Mouse (Mus musculus) stomach, embryonic 16.5 days (tissue): ENCODE measurements at regions not wholly inside any gene's neighbourhood (a gene's known extent, or its start where the extent isn't known, plus 50 kb on each side); places are given as distances from the start of the nearest gene placed in this dataset.

Experiments used
- ATAC-seq: fragments of 200-750 bp; cut with Nextera tagmentation; 2 replicates; pipeline ENCODE4 v1.8.0; 2017; ENCODE audit warnings: moderate number of reproducible peaks, moderate TSS enrichment; ENCODE audit not compliant: insufficient read depth, low FRiP score
- H3K27ac ChIP-seq: fragments of 300-500 bp; sonication (generic); 2 replicates; pipeline ENCODE4 v1.5.1; 2014; ENCODE audit warnings: low read length
- H3K27me3 ChIP-seq: fragments of 300-500 bp; sonication (generic); 2 replicates; pipeline ENCODE4 v1.6.1; 2014; ENCODE audit warnings: low read length, control low read depth, mixed read lengths; ENCODE audit not compliant: control insufficient read depth, insufficient read depth
- H3K36me3 ChIP-seq: fragments of 300-500 bp; sonication (generic); 2 replicates; pipeline ENCODE4 v1.6.1; 2014; ENCODE audit warnings: low read length; ENCODE audit not compliant: control insufficient read depth, insufficient read depth
- H3K4me1 ChIP-seq: fragments of 300-500 bp; sonication (generic); 2 replicates; pipeline ENCODE4 v1.6.1; 2014; ENCODE audit warnings: low read length, control low read depth, mixed read lengths; ENCODE audit not compliant: control insufficient read depth, insufficient read depth
- H3K4me2 ChIP-seq: fragments of 300-500 bp; sonication (generic); 2 replicates; pipeline ENCODE4 v1.6.1; 2014; ENCODE audit warnings: low read depth, low read length, mixed read lengths
- H3K4me3 ChIP-seq: fragments of 300-500 bp; sonication (generic); replicated peaks from 2 replicates; pipeline ENCODE4 v1.5.1; 2014; ENCODE audit warnings: mild to moderate bottlenecking, low read length
- H3K9ac ChIP-seq: fragments of 300-500 bp; sonication (generic); 2 replicates; pipeline ENCODE4 v1.6.1; 2014; ENCODE audit warnings: low read length
- H3K9me3 ChIP-seq: fragments of 300-500 bp; sonication (generic); replicated peaks from 2 replicates; pipeline ENCODE4 v1.6.1; 2016; ENCODE audit warnings: low read length, control low read depth; ENCODE audit not compliant: control insufficient read depth
- WGBS: fragments of 180-500 bp; shearing (Covaris S2); extraction: QIAGEN DNeasy Blood & Tissue Kit; methylation state at CpG from one replicate; pipeline ENCODE4 v1.1.7; 2014; 5-methylcytosine and 5-hydroxymethylcytosine counted together

DNA sequence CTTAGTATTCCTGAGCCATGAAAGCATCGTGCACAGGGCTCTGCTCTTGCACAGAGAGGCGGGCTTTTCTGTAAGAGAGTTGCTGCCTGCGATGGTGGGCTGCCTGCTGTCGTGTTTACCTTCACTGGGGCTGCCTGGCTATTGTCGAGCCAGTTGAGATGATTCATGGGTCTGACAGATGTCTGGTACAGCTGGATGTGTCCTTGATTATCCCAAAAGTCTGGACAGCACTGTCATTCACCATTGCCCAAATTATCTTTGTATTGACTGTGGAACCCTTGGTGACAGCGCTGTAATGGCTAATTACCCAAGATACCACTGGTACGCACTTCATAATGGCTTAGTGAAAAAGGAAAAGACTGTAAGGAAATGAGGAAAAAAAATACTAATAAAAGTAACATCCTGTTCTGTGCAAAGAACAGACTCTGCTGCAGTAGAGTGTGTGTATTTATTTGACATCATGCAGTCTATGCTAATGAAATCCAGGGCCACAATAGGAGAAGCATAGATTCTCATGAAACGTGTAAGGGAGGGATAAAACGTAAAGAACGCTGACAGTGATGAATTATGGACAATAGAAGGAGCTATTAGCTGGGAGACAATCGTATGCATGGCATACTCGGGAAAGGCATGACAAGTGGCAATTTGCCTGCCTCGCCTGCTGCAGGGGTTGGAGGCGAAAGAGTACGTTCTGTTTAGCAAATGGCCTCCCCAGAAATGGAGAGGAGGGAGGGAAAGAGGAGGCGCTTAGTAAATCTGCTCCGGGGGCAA lies 208.2 kb upstream of the Atp5g3 start:
- Histone ChIP-seq H3K9ac (no peak overlapping the region), H3K36me3 (no peaks in the 10 kb centered on the region), H3K4me3 (no peak overlapping the region), H3K27me3 (no peaks in the 10 kb centered on the region), H3K4me1 (no peaks in the 10 kb centered on the region), H3K9me3 (no peaks in the 10 kb centered on the region), H3K27ac (no peak overlapping the region), H3K4me2 (no peak overlapping the region)
- 36% methylated on average over 17 of the region's 17 CpGs for WGBS
- no peak for ATAC-seq

DNA sequence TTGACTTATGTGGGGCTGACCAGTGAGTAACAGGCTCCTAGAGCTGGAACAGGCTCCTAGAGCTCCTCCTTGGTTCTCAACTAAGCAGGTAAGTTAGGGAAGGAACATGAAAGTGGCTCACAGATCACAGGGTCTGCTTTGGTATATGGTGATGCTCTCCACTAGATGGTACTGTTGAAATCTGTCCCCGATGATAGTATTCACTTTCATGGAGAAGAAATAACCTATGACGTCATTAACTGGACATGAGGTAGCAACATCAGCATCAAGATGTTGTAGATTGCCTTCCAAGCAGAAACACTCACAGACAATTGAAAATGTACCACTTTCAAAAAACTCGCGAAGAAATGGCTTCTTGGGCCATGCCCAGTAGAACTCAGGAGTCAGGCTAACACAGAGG lies 195.3 kb upstream of the Atp5g3 start:
- Histone ChIP-seq H3K4me1 (no peaks in the 10 kb centered on the region), H3K27ac (no peak overlapping the region), H3K27me3 (no peaks in the 10 kb centered on the region), H3K9me3 (no peaks in the 10 kb centered on the region), H3K4me3 (no peak overlapping the region), H3K4me2 (no peak overlapping the region), H3K9ac (no peak overlapping the region), H3K36me3 (no peaks in the 10 kb centered on the region)
- WGBS: 81% methylated on average over 4 of the region's 4 CpGs
- no peak for ATAC-seq

DNA sequence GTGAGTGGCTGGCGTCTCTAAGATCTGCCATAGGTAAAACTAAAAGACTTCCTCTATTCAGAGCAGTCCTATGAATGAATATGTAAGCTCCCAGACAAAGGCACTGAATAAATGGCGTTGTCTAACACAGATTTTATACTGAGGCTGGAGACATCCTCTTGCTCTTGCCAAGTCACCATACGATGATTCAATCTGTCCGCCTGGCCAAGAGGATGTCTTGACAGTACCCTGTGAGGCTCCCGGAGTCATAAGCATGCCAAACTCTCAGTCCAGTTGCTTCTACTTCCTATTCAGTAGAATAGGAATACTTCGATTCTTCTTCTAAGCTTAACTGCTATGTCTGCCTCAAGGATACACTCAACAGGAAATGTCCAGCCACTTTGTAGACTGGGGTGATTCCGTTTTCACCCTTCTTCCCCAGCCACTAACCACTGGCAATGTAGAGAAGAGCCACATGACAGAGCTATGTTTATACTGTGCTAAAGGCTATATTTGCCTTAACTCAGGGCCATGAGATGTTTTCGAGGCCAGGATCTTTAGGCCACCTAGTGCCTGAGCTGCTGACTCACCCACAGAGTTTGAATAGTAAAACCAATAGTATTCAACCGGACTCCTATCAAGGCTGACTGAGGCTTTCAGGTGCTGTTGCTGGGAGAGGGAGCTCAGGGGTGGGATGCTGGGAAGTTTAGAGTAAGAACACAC lies 188.7 kb upstream of the Atp5g3 start:
- Histone ChIP-seq H3K4me1 (peaks cover 9% of the 10 kb centered on the region; the same call in 1 of the 2 replicates), H3K9ac (no peak overlapping the region), H3K27ac (no peak overlapping the region), H3K4me2 (no peak overlapping the region), H3K27me3 (no peaks in the 10 kb centered on the region), H3K36me3 (no peaks in the 10 kb centered on the region), H3K4me3 (no peak overlapping the region), H3K9me3 (no peaks in the 10 kb centered on the region)
- ATAC-seq: no peak
- 72% methylated on average over 9 of the region's 9 CpGs for WGBS

DNA sequence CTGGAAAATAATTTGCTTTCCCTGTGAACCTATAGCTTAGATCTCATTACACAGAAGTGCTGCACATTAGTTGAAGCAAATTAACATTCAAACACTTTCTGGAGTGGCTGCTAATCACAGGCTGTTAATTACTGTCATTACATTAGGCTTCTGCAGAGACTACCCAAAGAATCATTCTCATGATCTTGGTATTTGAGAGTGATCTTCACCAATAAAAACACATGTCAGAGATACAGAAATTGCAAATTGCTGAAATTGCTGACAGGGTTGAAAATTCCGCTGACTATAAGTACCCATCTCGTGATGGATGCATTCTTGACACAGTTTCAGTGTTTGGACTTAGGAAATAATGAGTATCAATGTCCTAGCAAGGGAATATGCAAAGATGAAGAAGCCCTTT lies 185.7 kb upstream of the Atp5g3 start:
- Histone ChIP-seq H3K4me3 (no peak overlapping the region), H3K9me3 (no peaks in the 10 kb centered on the region; the same call in 1 of the 2 replicates), H3K4me2 (no peak overlapping the region), H3K4me1 (peaks cover 9% of the 10 kb centered on the region; the same call in 1 of the 2 replicates), H3K9ac (no peak overlapping the region), H3K27ac (no peak overlapping the region), H3K27me3 (no peaks in the 10 kb centered on the region), H3K36me3 (no peaks in the 10 kb centered on the region)
- ATAC-seq: no peak
- 79% methylated on average over 2 of the region's 2 CpGs for WGBS

DNA sequence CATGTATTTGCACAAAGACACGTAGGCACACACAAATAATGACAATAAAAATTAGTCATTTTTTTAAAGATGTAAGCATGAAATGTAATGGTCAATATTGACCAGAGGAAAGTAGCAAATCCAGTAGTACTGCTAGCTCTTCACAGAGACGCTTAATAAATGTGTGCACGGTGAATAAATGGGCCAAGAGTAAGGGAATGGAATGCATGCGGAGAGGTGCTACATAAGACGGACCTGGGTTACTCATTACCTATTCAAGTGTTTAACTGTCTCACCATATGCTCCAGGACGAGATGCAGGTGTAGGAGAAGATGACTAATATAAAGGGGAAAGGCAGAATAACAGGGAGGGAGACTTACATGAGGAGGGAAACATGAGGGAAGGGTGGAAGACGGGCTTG lies 182.4 kb upstream of the Atp5g3 start:
- WGBS: 73% methylated on average over 7 of the region's 7 CpGs
- no peaks in the 10 kb centered on the region for H3K4me1 ChIP-seq

DNA sequence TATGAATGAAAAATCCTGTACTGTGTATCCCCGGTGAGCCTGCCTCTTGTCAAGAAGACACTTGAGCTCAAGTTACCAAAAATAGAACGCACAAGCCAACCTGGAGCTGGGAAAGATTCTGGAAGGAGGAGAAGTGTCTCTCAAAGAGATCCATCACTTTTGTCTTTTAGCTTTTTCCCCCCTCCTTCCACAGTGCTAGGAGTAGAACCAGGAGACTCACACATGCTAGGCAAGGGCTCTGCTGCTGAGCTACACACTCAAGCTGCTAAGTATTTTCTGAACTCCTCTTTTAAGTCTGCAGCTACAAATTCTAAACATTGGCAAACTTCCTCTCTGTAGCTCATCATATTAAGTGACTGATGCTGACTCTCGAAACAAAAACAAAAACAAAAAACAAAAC lies 176.2 kb upstream of the Atp5g3 start:
- ATAC-seq: no peak; the same call in 1 of the 2 replicates
- Histone ChIP-seq H3K4me2 (no peak overlapping the region), H3K36me3 (no peaks in the 10 kb centered on the region), H3K27me3 (no peaks in the 10 kb centered on the region), H3K4me1 (no peaks in the 10 kb centered on the region), H3K9me3 (no peaks in the 10 kb centered on the region), H3K9ac (no peak overlapping the region), H3K27ac (no peak overlapping the region), H3K4me3 (no peak overlapping the region)
- 44% methylated on average over 3 of the region's 3 CpGs for WGBS

More for the DNA sequence above, 182.4 kb upstream of the Atp5g3 start:
- H3K36me3 ChIP-seq: no peaks in the 10 kb centered on the region
- no peaks in the 10 kb centered on the region for H3K27me3 ChIP-seq
- no peak overlapping the region for H3K4me3 ChIP-seq
- H3K4me2 ChIP-seq: no peak overlapping the region
- H3K27ac ChIP-seq: no peak overlapping the region
- no peak overlapping the region for H3K9ac ChIP-seq
- no peak for ATAC-seq
- no peaks in the 10 kb centered on the region; the same call in 1 of the 2 replicates for H3K9me3 ChIP-seq

DNA sequence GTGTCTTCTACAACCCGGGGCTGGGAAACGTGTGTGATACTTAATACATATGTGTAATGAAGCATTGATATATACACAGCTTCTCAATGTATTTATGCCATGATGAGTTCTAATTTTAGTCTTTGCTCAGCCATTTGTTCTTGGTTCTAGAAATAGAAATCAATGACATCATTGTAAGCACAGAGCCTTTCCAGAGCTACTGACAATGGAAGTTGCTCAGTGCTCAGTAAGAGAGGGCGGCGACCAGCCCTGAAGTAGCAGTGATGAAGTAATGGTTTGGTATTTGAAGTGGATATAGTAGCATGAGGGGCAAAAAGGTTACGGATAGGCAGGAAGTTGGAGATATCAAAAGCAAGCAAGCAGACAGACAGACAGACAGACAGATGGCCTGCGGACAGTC lies 173.8 kb upstream of the Atp5g3 start:
- Histone ChIP-seq H3K4me2 (no peak overlapping the region), H3K36me3 (no peaks in the 10 kb centered on the region), H3K9ac (no peak overlapping the region), H3K9me3 (no peaks in the 10 kb centered on the region), H3K4me3 (no peak overlapping the region), H3K27me3 (no peaks in the 10 kb centered on the region), H3K4me1 (no peaks in the 10 kb centered on the region), H3K27ac (no peak overlapping the region)
- WGBS: 75% methylated on average over 6 of the region's 6 CpGs
- no peak; the same call in 1 of the 2 replicates for ATAC-seq

DNA sequence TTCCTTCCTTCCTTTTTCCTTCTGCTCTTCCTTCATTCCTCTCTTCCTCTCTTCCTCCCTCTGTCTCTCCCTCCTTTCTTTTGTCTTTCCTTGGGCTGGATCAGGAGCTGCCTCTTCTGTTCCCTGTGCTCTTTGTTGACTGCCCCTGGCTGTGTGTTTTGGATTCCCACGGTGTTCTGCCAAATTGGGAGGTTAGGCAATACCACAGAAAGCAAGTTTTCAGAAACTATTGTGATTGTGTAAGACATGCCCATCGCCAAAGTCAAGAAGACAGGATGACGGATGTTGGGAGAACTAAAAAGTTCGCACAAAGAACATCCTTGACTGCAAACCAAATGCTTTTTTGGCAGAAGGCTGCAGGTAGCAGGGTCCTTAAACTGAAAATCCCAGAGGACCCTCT lies 165.6 kb upstream of the Atp5g3 start:
- Histone ChIP-seq H3K9ac (no peak overlapping the region), H3K4me3 (no peak overlapping the region), H3K9me3 (no peaks in the 10 kb centered on the region), H3K27me3 (no peaks in the 10 kb centered on the region), H3K36me3 (no peaks in the 10 kb centered on the region), H3K27ac (no peak overlapping the region), H3K4me1 (no peaks in the 10 kb centered on the region), H3K4me2 (no peak overlapping the region)
- no peak for ATAC-seq
- 62% methylated on average over 4 of the region's 4 CpGs for WGBS

DNA sequence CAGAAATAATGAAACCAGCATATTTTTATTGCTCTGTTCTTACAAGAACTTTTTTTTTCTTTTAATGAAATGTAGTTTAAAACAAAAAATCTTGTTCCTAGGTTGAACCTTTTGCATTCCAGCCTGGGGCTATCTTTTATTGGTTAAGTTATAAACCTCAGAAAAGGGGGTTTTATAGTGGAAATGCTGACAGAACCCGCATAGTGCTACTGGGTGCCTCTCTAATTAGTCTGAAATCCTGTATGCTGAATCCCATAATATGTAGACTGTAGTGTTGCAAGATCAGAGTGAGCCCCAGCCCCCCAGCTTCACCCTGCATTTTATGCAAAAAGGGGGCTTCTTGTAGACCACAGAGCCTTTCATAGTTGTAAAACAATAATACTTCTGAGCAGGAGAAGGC lies 164.4 kb upstream of the Atp5g3 start:
- no peaks in the 10 kb centered on the region for H3K9me3 ChIP-seq
- no peak overlapping the region for H3K4me3 ChIP-seq
- H3K9ac ChIP-seq: no peak overlapping the region
- no peaks in the 10 kb centered on the region for H3K36me3 ChIP-seq
- H3K4me1 ChIP-seq: no peaks in the 10 kb centered on the region
- no peak for ATAC-seq
- H3K27ac ChIP-seq: no peak overlapping the region
- WGBS: 77% methylated on average over 1 of the region's 1 CpGs
- no peak overlapping the region for H3K4me2 ChIP-seq
- H3K27me3 ChIP-seq: no peaks in the 10 kb centered on the region
